Mouse (Mus musculus) thymus, adult 2 months (tissue): Measurements from ENCODE around the gene Tbkbp1. TPM values are rescaled to one million over a fixed set of nuclear protein-coding genes. Genes with fewer than 3 reads are reported as not detected.
A peak's percentile ranks its signal among the peaks of the same experiment; 100 is the strongest.

ENCODE experiments used
- DNase-seq: peaks from one replicate; pipeline ENCODE4 v3.0.0; 2021
- H3K27ac ChIP-seq: fragments of 200-500 bp; 2 replicates; pipeline ENCODE4 v1.5.1; 2012; ENCODE audit warnings: low read length, control low read depth; ENCODE audit not compliant: control insufficient read depth, insufficient read depth
- H3K27me3 ChIP-seq: fragments of 200-500 bp; 2 replicates; pipeline ENCODE4 v1.6.1; 2012; ENCODE audit warnings: mild to moderate bottlenecking, low read length, moderate library complexity, mixed read lengths; ENCODE audit not compliant: control insufficient read depth, insufficient read depth
- H3K36me3 ChIP-seq: fragments of 200-500 bp; 2 replicates; pipeline ENCODE4 v1.6.1; 2012; ENCODE audit warnings: mild to moderate bottlenecking, low read length, moderate library complexity; ENCODE audit not compliant: control insufficient read depth, insufficient read depth
- H3K4me1 ChIP-seq: fragments of 200-500 bp; replicated peaks from 2 replicates; pipeline ENCODE4 v1.6.1; 2012; ENCODE audit warnings: low read length; ENCODE audit not compliant: control insufficient read depth, insufficient read depth
- H3K4me3 ChIP-seq: fragments of 200-500 bp; 2 replicates; pipeline ENCODE4 v1.5.1; 2012; ENCODE audit warnings: mild to moderate bottlenecking, low read length, control low read depth, moderate library complexity; ENCODE audit not compliant: control insufficient read depth, insufficient read depth
- CTCF ChIP-seq: fragments of 200-500 bp; IDR thresholded peaks from 2 replicates; pipeline ENCODE4 v1.5.1; 2012; ENCODE audit warnings: mild to moderate bottlenecking, control low read depth, low read length, moderate library complexity, borderline replicate concordance; ENCODE audit not compliant: control insufficient read depth, poor library complexity, insufficient read depth; ENCODE audit errors: extremely low read depth
- POLR2A ChIP-seq: fragments of 200-500 bp; IDR thresholded peaks from 2 replicates; pipeline ENCODE4 v1.6.1; 2012; ENCODE audit warnings: mild to moderate bottlenecking, low read length, control low read depth, moderate library complexity; ENCODE audit not compliant: control insufficient read depth, poor library complexity, insufficient read depth; ENCODE audit errors: extremely low read depth
- WGBS: fragments of 180-500 bp; shearing (Covaris S2); methylation state at CpG from one replicate; pipeline ENCODE4 v1.1.7; 2018; 5-methylcytosine and 5-hydroxymethylcytosine counted together
- polyA plus RNA-seq: library from polyadenylated mRNA; depleted of rRNA; stranded (reverse); fragments of >200 nt; gene quantifications from 2 replicates; pipeline ENCODE4 v1.2.3, GENCODE M21; 2012

Tbkbp1 gene
- polyA plus RNA-seq, 1 experiment: 7.3 TPM

GRCm38 (mm10) chr11:97127470-97128223 lies 23.6 kb downstream of the Tbkbp1 start:
- Histone ChIP-seq H3K4me1 (peaks cover 24% of the 10 kb centered on the region), H3K4me3 (peak overlapping the region; percentile 46), H3K27me3 (no peaks in the 10 kb centered on the region), H3K36me3 (no peaks in the 10 kb centered on the region), H3K27ac (no peak overlapping the region)
- 48% methylated on average over 19 of the region's 19 CpGs for WGBS
- DNase-seq: no peak
- TF ChIP-seq CTCF: no peak
- TF ChIP-seq POLR2A: no peak

GRCm38 (mm10) chr11:97126645-97127468 lies 24.4 kb downstream of the Tbkbp1 start:
- Histone ChIP-seq H3K4me1 (peaks cover 24% of the 10 kb centered on the region), H3K4me3 (peak overlapping the region; percentile 46), H3K27ac (no peak overlapping the region), H3K36me3 (no peaks in the 10 kb centered on the region), H3K27me3 (no peaks in the 10 kb centered on the region)
- WGBS: 4% methylated on average over 32 of the region's 32 CpGs
- DNase-seq: peak; percentile 72
- no peak for TF ChIP-seq POLR2A
- no peak for TF ChIP-seq CTCF

GRCm38 (mm10) chr11:97124266-97125036 lies 26.8 kb downstream of the Tbkbp1 start:
- Histone ChIP-seq H3K27me3 (no peaks in the 10 kb centered on the region), H3K4me3 (no peak overlapping the region), H3K27ac (no peak overlapping the region), H3K36me3 (no peaks in the 10 kb centered on the region), H3K4me1 (peaks cover 19% of the 10 kb centered on the region)
- 87% methylated on average over 10 of the region's 10 CpGs for WGBS
- TF ChIP-seq CTCF: no peak
- TF ChIP-seq POLR2A: no peak
- DNase-seq: no peak

GRCm38 (mm10) chr11:97123282-97123890 lies 27.9 kb downstream of the Tbkbp1 start:
- WGBS: 44% methylated on average over 11 of the region's 11 CpGs
- TF ChIP-seq POLR2A (no peak), CTCF (no peak)
- peaks cover 11% of the 10 kb centered on the region for H3K4me1 ChIP-seq
- H3K27ac ChIP-seq: no peak overlapping the region
- no peak for DNase-seq
- no peaks in the 10 kb centered on the region for H3K27me3 ChIP-seq
- H3K4me3 ChIP-seq: no peak overlapping the region
- H3K36me3 ChIP-seq: no peaks in the 10 kb centered on the region

GRCm38 (mm10) chr11:97120641-97121040 lies 30.7 kb downstream of the Tbkbp1 start:
- Histone ChIP-seq H3K4me3 (no peak overlapping the region), H3K27me3 (no peaks in the 10 kb centered on the region), H3K27ac (no peak overlapping the region), H3K4me1 (0 out of 2 replicates have a peak, but pooled peaks cover 3% of the 10 kb centered on the region), H3K36me3 (no peaks in the 10 kb centered on the region)
- TF ChIP-seq POLR2A: no peak
- no peak for TF ChIP-seq CTCF
- no peak for DNase-seq
- 83% methylated on average over 3 of the region's 3 CpGs for WGBS

GRCm38 (mm10) chr11:97120221-97120620 lies 31.1 kb downstream of the Tbkbp1 start:
- 0 out of 2 replicates have a peak, but pooled peaks cover 6% of the 10 kb centered on the region for H3K4me1 ChIP-seq

More at GRCm38 (mm10) chr11:97120221-97120620, 31.1 kb downstream of the Tbkbp1 start:
- no peak for TF ChIP-seq CTCF
- Histone ChIP-seq H3K4me3 (no peak overlapping the region), H3K27ac (no peak overlapping the region), H3K36me3 (no peaks in the 10 kb centered on the region), H3K27me3 (no peaks in the 10 kb centered on the region)
- WGBS: 93% methylated on average over 10 of the region's 10 CpGs
- DNase-seq: no peak
